Mouse (Mus musculus): ENCODE results near the gene Naa35. TPM values are rescaled to one million over a fixed set of nuclear protein-coding genes. Genes with fewer than 3 reads are reported as not detected.

Naa35 gene
- polyA plus RNA-seq, 1 experiment, result 16.2 TPM

DNA sequence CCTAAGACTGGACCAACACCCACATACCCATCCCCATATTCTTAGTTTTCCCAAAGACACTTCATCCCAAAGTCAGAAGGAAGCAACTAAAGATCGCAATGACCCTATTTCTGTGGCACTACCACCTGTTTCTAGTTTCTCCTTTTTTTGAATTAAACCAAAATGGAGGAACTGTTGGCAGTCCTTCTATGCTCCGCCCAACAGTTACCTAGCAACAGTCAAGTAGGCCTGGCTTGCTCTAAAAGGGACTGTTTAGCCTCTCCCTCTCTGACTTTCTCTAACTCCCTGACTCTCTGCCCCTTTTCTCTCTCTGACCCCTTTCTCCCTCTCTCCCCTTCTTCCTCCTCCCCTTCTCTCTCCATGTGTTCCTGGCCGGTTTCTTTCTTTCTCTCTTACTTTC lies 100.2 kb downstream of the Naa35 start:
- TF ChIP-seq POLR2A (IDR thresholded peaks at IDR 0.05; ENCODE audit: low read depth, low read length) (no peak), CTCF (IDR thresholded peaks at IDR 0.05; ENCODE audit: extremely low read depth, insufficient read depth, insufficient read length, insufficient replicate concordance) (no peak)
- no peak overlapping the region for H3K4me3 ChIP-seq (ENCODE audit: extremely low read depth, insufficient read depth, insufficient read length)
- no peak overlapping the region for H3K27ac ChIP-seq (ENCODE audit: insufficient read depth, low read length)
- H3K27me3 ChIP-seq (ENCODE audit: control insufficient read depth, insufficient read depth, low read length), result no peaks in the 10 kb centered on the region
- H3K4me1 ChIP-seq (ENCODE audit: control insufficient read depth, insufficient read depth, insufficient read length), result no peaks in the 10 kb centered on the region
- H3K36me3 ChIP-seq (ENCODE audit: control insufficient read depth, insufficient read depth, low read length), result no peaks in the 10 kb centered on the region
- WGBS, result 83% methylated on average over 3 of the region's 3 CpGs
- DNase-seq (ENCODE audit: low read depth in 1 of 2, low spot score in 2 of 2), result no peak

Other genes with a start within 250 kb of the Naa35 start
- 5.1 and 5.4 TPM in 2 replicates for gene Agtpbp1, start within 50 bp of the Naa35 start, polyA plus RNA-seq (2012; rRNA removed)
- gene Golm1, start 90.6 kb downstream of the Naa35 start, polyA plus RNA-seq (2012; rRNA removed), result 6.1 and 6.6 TPM in 2 replicates
- not detected in 2 replicates for gene 4921517D22Rik, start 108.8 kb downstream of the Naa35 start, polyA plus RNA-seq (2012; rRNA removed)
- not detected in 2 replicates for gene Spata31d1a, start 125.1 kb downstream of the Naa35 start, polyA plus RNA-seq (2012; rRNA removed)
- gene Spata31d1b, start 127.0 kb downstream of the Naa35 start, polyA plus RNA-seq (2012; rRNA removed), result not detected in 2 replicates
- gene Spata31d1d, start 146.5 kb downstream of the Naa35 start, polyA plus RNA-seq (2012; rRNA removed), result not detected in 2 replicates
- 0.06 TPM in 1 of 2 replicates, not detected in the other for gene 1700014D04Rik, start 161.5 kb downstream of the Naa35 start, polyA plus RNA-seq (2012; rRNA removed)
- 78.4 and 112 TPM in 2 replicates for gene Isca1, start 184.6 kb downstream of the Naa35 start, polyA plus RNA-seq (2012; rRNA removed)
- gene Gm49354, start 197.0 kb downstream of the Naa35 start, polyA plus RNA-seq (2012; rRNA removed), result not detected in 2 replicates
- gene Tut7, start 237.9 kb downstream of the Naa35 start, polyA plus RNA-seq (2012; rRNA removed), result 21.2 and 22.2 TPM in 2 replicates